Mouse (Mus musculus) embryonic facial prominence, embryonic 15.5 days (tissue): ENCODE data around the gene Acbd6. TPM values are rescaled to one million over a fixed set of nuclear protein-coding genes. Genes with fewer than 3 reads are reported as not detected.

Experiments used
- ATAC-seq: fragments of 200-750 bp; cut with Nextera tagmentation; 2 replicates; pipeline ENCODE4 v1.8.0; 2017; ENCODE audit warnings: low read depth, moderate TSS enrichment; ENCODE audit not compliant: insufficient number of reproducible peaks, low FRiP score, low TSS enrichment
- H3K27ac ChIP-seq: fragments of 300-500 bp; sonication (generic); replicated peaks from 2 replicates; pipeline ENCODE4 v1.5.1; 2015; ENCODE audit warnings: mild to moderate bottlenecking, inconsistent platforms
- H3K27me3 ChIP-seq: fragments of 300-500 bp; sonication (generic); 2 replicates; pipeline ENCODE4 v1.6.1; 2015; ENCODE audit warnings: inconsistent platforms
- H3K36me3 ChIP-seq: fragments of 300-500 bp; sonication (generic); 2 replicates; pipeline ENCODE4 v1.6.1; 2015; ENCODE audit warnings: mild to moderate bottlenecking, inconsistent platforms
- H3K4me1 ChIP-seq: fragments of 300-500 bp; sonication (generic); 2 replicates; pipeline ENCODE4 v1.6.1; 2015; ENCODE audit warnings: inconsistent platforms
- H3K4me2 ChIP-seq: fragments of 300-500 bp; sonication (generic); replicated peaks from 2 replicates; pipeline ENCODE4 v1.6.1; 2015; ENCODE audit warnings: mild to moderate bottlenecking, inconsistent platforms
- H3K4me3 ChIP-seq: fragments of 300-500 bp; sonication (generic); replicated peaks from 2 replicates; pipeline ENCODE4 v1.5.1; 2015; ENCODE audit warnings: mild to moderate bottlenecking, inconsistent platforms
- H3K9ac ChIP-seq: fragments of 300-500 bp; sonication (generic); 2 replicates; pipeline ENCODE4 v1.6.1; 2015; ENCODE audit warnings: inconsistent platforms
- H3K9me3 ChIP-seq: fragments of 300-500 bp; sonication (generic); replicated peaks from 2 replicates; pipeline ENCODE4 v1.6.1; 2016; ENCODE audit warnings: inconsistent platforms
- WGBS: fragments of 180-500 bp; shearing (Covaris S2); methylation state at CpG from one replicate; pipeline ENCODE4 v1.1.7; 2015; 5-methylcytosine and 5-hydroxymethylcytosine counted together
- polyA plus RNA-seq: library from polyadenylated mRNA; unstranded; fragments of >200 nt; fragmentation: Nextera tagmentation; extraction: Ambion mirVana; gene quantifications from 2 replicates; pipeline ENCODE4 v1.2.1, GENCODE M21; 2015

The Acbd6 gene
- polyA plus RNA-seq, 1 experiment from 2014 or later, result 77.4 TPM

- Histone ChIP-seq H3K9me3 (no peaks in the 10 kb centered on the region), H3K36me3 (peaks cover 15% of the 10 kb centered on the region), H3K4me3 (no peak overlapping the region), H3K27me3 (no peaks in the 10 kb centered on the region), H3K9ac (no peak overlapping the region), H3K27ac (no peak overlapping the region), H3K4me1 (peaks cover 12% of the 10 kb centered on the region), H3K4me2 (no peak overlapping the region)
- WGBS, result 70% methylated on average over 6 of the region's 6 CpGs
- no peak for ATAC-seq
Observed at GRCm38 (mm10) chr1:155562206-155562605, 4.3 kb downstream of the Acbd6 start.

- WGBS, result 36% methylated on average over 3 of the region's 3 CpGs
- no peak overlapping the region for H3K9ac ChIP-seq
- no peaks in the 10 kb centered on the region for H3K9me3 ChIP-seq
- ATAC-seq, result no peak
- H3K27ac ChIP-seq, result no peak overlapping the region
- H3K4me2 ChIP-seq, result no peak overlapping the region
- peaks cover 32% of the 10 kb centered on the region for H3K36me3 ChIP-seq
- H3K4me3 ChIP-seq, result no peak overlapping the region
- peaks cover 4% of the 10 kb centered on the region for H3K4me1 ChIP-seq
- no peaks in the 10 kb centered on the region for H3K27me3 ChIP-seq
Observed at GRCm38 (mm10) chr1:155564741-155565140, 6.8 kb downstream of the Acbd6 start.

- no peaks in the 10 kb centered on the region for H3K4me1 ChIP-seq
- no peak overlapping the region for H3K4me2 ChIP-seq
- WGBS, result 95% methylated on average over 9 of the region's 9 CpGs
- H3K9me3 ChIP-seq, result no peaks in the 10 kb centered on the region
- no peak overlapping the region for H3K4me3 ChIP-seq
- no peak overlapping the region for H3K27ac ChIP-seq
- no peaks in the 10 kb centered on the region for H3K27me3 ChIP-seq
- no peak for ATAC-seq
- no peak overlapping the region for H3K9ac ChIP-seq
- H3K36me3 ChIP-seq, result peaks cover 44% of the 10 kb centered on the region
Observed at GRCm38 (mm10) chr1:155568133-155568532, 10.2 kb downstream of the Acbd6 start.

- H3K9me3 ChIP-seq, result no peaks in the 10 kb centered on the region
- no peaks in the 10 kb centered on the region for H3K4me1 ChIP-seq
- H3K4me2 ChIP-seq, result no peak overlapping the region
- no peak for ATAC-seq
- no peak overlapping the region for H3K4me3 ChIP-seq
- no peak overlapping the region for H3K9ac ChIP-seq
- WGBS, result 78% methylated on average over 4 of the region's 4 CpGs
- no peaks in the 10 kb centered on the region for H3K27me3 ChIP-seq
- no peak overlapping the region for H3K27ac ChIP-seq
- peaks cover 46% of the 10 kb centered on the region for H3K36me3 ChIP-seq
Observed at GRCm38 (mm10) chr1:155569340-155569739, 11.4 kb downstream of the Acbd6 start.

GRCm38 (mm10) chr1:155574966-155575673 is 17.2 kb downstream of the Acbd6 start:
- no peak for ATAC-seq
- Histone ChIP-seq H3K27me3 (no peaks in the 10 kb centered on the region), H3K9ac (no peak overlapping the region), H3K9me3 (no peaks in the 10 kb centered on the region), H3K36me3 (peaks cover 14% of the 10 kb centered on the region; the same call in 1 of the 2 replicates), H3K4me1 (no peaks in the 10 kb centered on the region), H3K4me2 (no peak overlapping the region), H3K4me3 (no peak overlapping the region), H3K27ac (no peak overlapping the region)
- WGBS, result 26% methylated on average over 7 of the region's 7 CpGs

GRCm38 (mm10) chr1:155576432-155576831 is 18.5 kb downstream of the Acbd6 start:
- H3K4me1 ChIP-seq, result no peaks in the 10 kb centered on the region
- ATAC-seq, result 0 out of 2 replicates have a peak, but pooled peaks have one; percentile 39
- 25% methylated on average over 2 of the region's 2 CpGs for WGBS

GRCm38 (mm10) chr1:155577316-155577715 is 19.4 kb downstream of the Acbd6 start:
- ATAC-seq, result no peak
- H3K4me2 ChIP-seq, result no peak overlapping the region
- WGBS, result 78% methylated on average over 2 of the region's 2 CpGs

More at GRCm38 (mm10) chr1:155576432-155576831, 18.5 kb downstream of the Acbd6 start:
- Histone ChIP-seq H3K36me3 (peaks cover 14% of the 10 kb centered on the region; the same call in 1 of the 2 replicates), H3K27me3 (no peaks in the 10 kb centered on the region), H3K4me2 (no peak overlapping the region), H3K4me3 (no peak overlapping the region), H3K9ac (no peak overlapping the region), H3K9me3 (no peaks in the 10 kb centered on the region), H3K27ac (no peak overlapping the region)

GRCm38 (mm10) chr1:155587961-155588360 is 30.0 kb downstream of the Acbd6 start:
- no peaks in the 10 kb centered on the region for H3K9me3 ChIP-seq
- WGBS, result 74% methylated on average over 2 of the region's 2 CpGs
- H3K4me3 ChIP-seq, result no peak overlapping the region
- no peaks in the 10 kb centered on the region for H3K36me3 ChIP-seq
- H3K27ac ChIP-seq, result no peak overlapping the region
- no peaks in the 10 kb centered on the region for H3K4me1 ChIP-seq
- no peak overlapping the region for H3K4me2 ChIP-seq
- H3K27me3 ChIP-seq, result no peaks in the 10 kb centered on the region
- no peak for ATAC-seq
- H3K9ac ChIP-seq, result no peak overlapping the region

More at GRCm38 (mm10) chr1:155577316-155577715, 19.4 kb downstream of the Acbd6 start:
- H3K36me3 ChIP-seq, result peaks cover 9% of the 10 kb centered on the region; the same call in 1 of the 2 replicates
- no peaks in the 10 kb centered on the region for H3K9me3 ChIP-seq
- H3K9ac ChIP-seq, result no peak overlapping the region
- H3K27me3 ChIP-seq, result no peaks in the 10 kb centered on the region
- H3K4me1 ChIP-seq, result no peaks in the 10 kb centered on the region
- no peak overlapping the region for H3K4me3 ChIP-seq
- no peak overlapping the region for H3K27ac ChIP-seq

GRCm38 (mm10) chr1:155594141-155594540 is 36.2 kb downstream of the Acbd6 start:
- no peak overlapping the region for H3K9ac ChIP-seq
- no peak overlapping the region for H3K27ac ChIP-seq
- no peaks in the 10 kb centered on the region for H3K9me3 ChIP-seq
- no peaks in the 10 kb centered on the region for H3K4me1 ChIP-seq
- H3K4me3 ChIP-seq, result no peak overlapping the region
- no peaks in the 10 kb centered on the region for H3K27me3 ChIP-seq
- H3K36me3 ChIP-seq, result no peaks in the 10 kb centered on the region
- 63% methylated on average over 1 of the region's 1 CpGs for WGBS
- no peak for ATAC-seq
- H3K4me2 ChIP-seq, result no peak overlapping the region

- Histone ChIP-seq H3K36me3 (no peaks in the 10 kb centered on the region), H3K4me1 (no peaks in the 10 kb centered on the region), H3K27ac (no peak overlapping the region), H3K9ac (no peak overlapping the region), H3K27me3 (no peaks in the 10 kb centered on the region), H3K4me3 (no peak overlapping the region), H3K4me2 (no peak overlapping the region), H3K9me3 (no peaks in the 10 kb centered on the region)
- ATAC-seq, result no peak
- 87% methylated on average over 3 of the region's 3 CpGs for WGBS
Observed at GRCm38 (mm10) chr1:155596576-155596975, 38.7 kb downstream of the Acbd6 start.

GRCm38 (mm10) chr1:155604706-155605105 is 46.8 kb downstream of the Acbd6 start:
- Histone ChIP-seq H3K27ac (no peak overlapping the region), H3K4me3 (no peak overlapping the region), H3K4me2 (no peak overlapping the region), H3K4me1 (no peaks in the 10 kb centered on the region), H3K36me3 (no peaks in the 10 kb centered on the region), H3K9me3 (no peaks in the 10 kb centered on the region), H3K9ac (no peak overlapping the region), H3K27me3 (no peaks in the 10 kb centered on the region)
- 34% methylated on average over 1 of the region's 1 CpGs for WGBS
- no peak for ATAC-seq
